Mouse (Mus musculus) megakaryocyte, embryonic 14.5 days (primary cell): ENCODE results near the gene Slc12a5.

Experiments used
- FLI1 ChIP-seq: IDR thresholded peaks from 2 replicates; pipeline ENCODE4 v1.6.1; 2012; ENCODE audit warnings: low read length, inconsistent platforms, mixed read lengths
- GATA1 ChIP-seq: IDR thresholded peaks from 3 replicates; pipeline ENCODE4 v1.6.1; 2012; ENCODE audit warnings: mixed read lengths, low read length, inconsistent platforms, borderline replicate concordance

DNA sequence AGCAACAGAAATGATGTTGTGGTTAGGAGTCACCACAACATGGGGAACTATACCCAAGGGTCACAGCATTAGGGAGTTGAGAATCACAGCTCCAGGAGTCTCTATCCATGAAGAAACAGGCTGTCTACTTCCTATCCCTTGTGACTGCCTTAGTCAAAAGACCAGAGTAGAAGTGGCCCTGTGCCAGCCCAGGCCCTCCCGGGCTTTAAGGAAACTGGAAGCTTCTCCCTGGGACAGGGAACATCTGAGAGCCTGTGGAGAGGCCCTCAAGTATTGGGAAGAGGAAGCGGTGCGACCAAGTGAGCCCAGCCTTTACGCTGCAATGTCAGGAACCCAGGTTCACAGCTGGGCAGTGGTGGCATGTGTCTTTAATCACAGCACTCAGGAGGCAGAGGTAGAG, 24.6 kb upstream of the Slc12a5 start:
- TF ChIP-seq GATA1 (no peak), FLI1 (no peak)
